Mouse (Mus musculus) embryonic facial prominence, embryonic 11.5 days (tissue): ENCODE measurements around the gene Pced1a. TPM values are rescaled to one million over a fixed set of nuclear protein-coding genes. Genes with fewer than 3 reads are reported as not detected.

Experiments
- ATAC-seq: fragments of 200-750 bp; cut with Nextera tagmentation; replicated peaks from 2 replicates; pipeline ENCODE4 v1.8.0; 2017; ENCODE audit warnings: low read depth; ENCODE audit not compliant: insufficient number of reproducible peaks, low FRiP score, low TSS enrichment
- DNase-seq: peaks from one replicate; pipeline ENCODE4 v3.0.0-alpha.2; 2015; ENCODE audit warnings: low spot score
- H3K27ac ChIP-seq: fragments of 300-500 bp; sonication (generic); replicated peaks from 2 replicates; pipeline ENCODE4 v1.5.1; 2014; ENCODE audit warnings: mild to moderate bottlenecking, low read depth, low read length, control low read depth
- H3K27me3 ChIP-seq: fragments of 300-500 bp; sonication (generic); 2 replicates; pipeline ENCODE4 v1.6.1; 2014; ENCODE audit warnings: mild to moderate bottlenecking, low read length, moderate library complexity, mixed read lengths; ENCODE audit not compliant: control insufficient read depth, insufficient read depth
- H3K36me3 ChIP-seq: fragments of 300-500 bp; sonication (generic); replicated peaks from 2 replicates; pipeline ENCODE4 v1.6.1; 2014; ENCODE audit warnings: low read depth, mild to moderate bottlenecking, low read length, moderate library complexity, mixed read lengths; ENCODE audit not compliant: control insufficient read depth, insufficient read depth
- H3K4me1 ChIP-seq: fragments of 300-500 bp; sonication (generic); 2 replicates; pipeline ENCODE4 v1.6.1; 2014; ENCODE audit warnings: low read length, mixed read lengths; ENCODE audit not compliant: control insufficient read depth, insufficient read depth
- H3K4me2 ChIP-seq: fragments of 300-500 bp; sonication (generic); 2 replicates; pipeline ENCODE4 v1.6.1; 2014; ENCODE audit warnings: low read depth, mild to moderate bottlenecking, control low read depth, low read length, moderate library complexity
- H3K4me3 ChIP-seq: fragments of 300-500 bp; sonication (generic); 2 replicates; pipeline ENCODE4 v1.5.1; 2014; ENCODE audit warnings: low read depth, low read length, control low read depth
- H3K9ac ChIP-seq: fragments of 300-500 bp; sonication (generic); replicated peaks from 2 replicates; pipeline ENCODE4 v1.6.1; 2014; ENCODE audit warnings: mild to moderate bottlenecking, control low read depth, low read length
- H3K9me3 ChIP-seq: fragments of 300-500 bp; sonication (generic); replicated peaks from 2 replicates; pipeline ENCODE4 v1.6.1; 2016; ENCODE audit warnings: mild to moderate bottlenecking, low read length, inconsistent platforms, mixed read lengths; ENCODE audit not compliant: control insufficient read depth
- WGBS: fragments of 180-500 bp; shearing (Covaris S2); extraction: QIAGEN DNeasy Blood & Tissue Kit; methylation state at CpG from one replicate; pipeline ENCODE4 v1.1.7; 2014; 5-methylcytosine and 5-hydroxymethylcytosine counted together
- polyA plus RNA-seq: library from polyadenylated mRNA; unstranded; fragments of >200 nt; fragmentation: Nextera tagmentation; extraction: Ambion mirVana; gene quantifications from 2 replicates; pipeline ENCODE4 v1.2.1, GENCODE M21; 2014

The Pced1a gene
- polyA plus RNA-seq, result 10.0 and 10.3 TPM in 2 replicates

DNA sequence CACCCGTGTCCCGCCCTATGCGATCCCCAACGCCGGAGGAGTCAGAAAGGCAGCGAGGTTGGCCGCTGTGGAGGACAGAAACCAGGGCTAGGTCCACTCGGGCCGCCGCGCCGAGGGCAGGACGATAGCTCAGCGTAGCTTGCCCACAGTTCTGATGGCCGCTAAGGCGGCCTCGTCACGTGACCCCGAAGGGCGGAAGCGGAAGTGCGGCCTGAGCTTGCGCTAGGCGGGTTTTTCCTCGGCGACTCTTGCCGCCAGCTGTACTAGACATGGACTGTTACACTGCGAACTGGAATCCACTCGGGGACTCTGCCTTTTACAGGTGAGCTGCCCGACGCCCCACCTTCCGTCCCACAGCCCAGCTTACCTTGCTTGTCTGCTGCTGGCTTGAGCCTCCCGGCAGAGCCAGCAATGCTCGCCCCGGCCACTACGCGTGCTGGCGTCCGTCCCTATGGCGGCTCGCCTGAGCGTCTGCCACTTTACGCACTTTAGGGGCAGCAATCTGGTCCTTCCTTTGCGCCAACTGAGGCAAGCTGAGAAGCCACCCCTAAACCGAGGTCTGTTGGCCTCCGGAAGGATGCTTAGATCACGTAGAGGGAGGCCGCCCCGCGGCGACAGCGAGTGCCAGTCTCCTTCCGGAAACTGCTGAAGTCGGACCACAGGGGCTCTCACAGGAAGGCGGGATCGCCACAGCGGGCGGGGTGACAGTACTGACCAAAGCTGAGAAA is at the start of gene Pced1a, which contains the start of gene Vps16:
Gene Pced1a, minus strand, starts transcription at position 576 of the 728 bp plus-strand sequence.
Gene Vps16, plus strand, starts transcription at position 214 of the 728 bp plus-strand sequence.
- DNase-seq, result peak; percentile 96
- Histone ChIP-seq H3K4me3 (peak within 1 kb of the TSS; percentile 74), H3K9me3 (no peaks in the 10 kb centered on the region), H3K36me3 (0 out of 2 replicates have a peak, but pooled peaks cover 2% of the 10 kb centered on the region), H3K27me3 (no peaks in the 10 kb centered on the region), H3K4me2 (peak within 1 kb of the TSS; percentile 88), H3K4me1 (no peaks in the 10 kb centered on the region), H3K9ac (peak within 1 kb of the TSS; percentile 75), H3K27ac (peak within 1 kb of the TSS; percentile 77)
- WGBS, result under 1% methylated on average over 58 of the region's 58 CpGs
- peak; percentile 93 for ATAC-seq

DNA sequence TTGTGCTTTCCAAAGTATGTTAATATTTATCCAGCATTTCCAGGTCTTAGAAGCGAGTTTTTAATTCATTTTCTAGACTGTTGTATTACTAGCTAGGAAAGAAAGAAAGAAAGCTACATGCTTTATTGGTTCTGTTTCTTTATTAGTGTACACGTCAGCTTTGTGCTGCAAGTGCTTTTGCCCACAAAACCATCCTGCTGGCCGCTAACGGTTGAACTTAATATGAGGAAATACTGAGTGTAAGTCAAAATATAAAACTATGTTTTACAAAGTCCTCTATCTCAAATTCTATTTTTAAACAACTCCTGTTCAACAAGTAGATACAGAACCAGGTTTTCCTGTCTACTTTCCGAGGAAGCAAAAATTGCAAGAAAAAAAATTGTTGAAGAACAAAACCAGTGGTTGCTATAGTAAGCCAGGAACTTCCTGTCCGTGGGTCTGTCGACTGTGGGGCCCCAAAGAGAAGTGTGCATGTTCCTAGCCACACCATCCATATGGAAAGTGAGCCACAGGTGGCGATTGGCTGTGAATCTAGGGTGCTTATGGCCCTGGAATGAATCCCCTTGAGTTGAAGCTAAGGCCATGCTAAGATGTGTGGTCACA is 48.5 kb upstream of the Pced1a start:
- Histone ChIP-seq H3K27me3 (no peaks in the 10 kb centered on the region), H3K27ac (no peak overlapping the region), H3K9ac (no peak overlapping the region), H3K36me3 (no peaks in the 10 kb centered on the region), H3K9me3 (no peaks in the 10 kb centered on the region), H3K4me2 (no peak overlapping the region), H3K4me1 (no peaks in the 10 kb centered on the region), H3K4me3 (no peak overlapping the region)
- 83% methylated on average over 8 of the region's 8 CpGs for WGBS
- DNase-seq (no peak), ATAC-seq (no peak)

DNA sequence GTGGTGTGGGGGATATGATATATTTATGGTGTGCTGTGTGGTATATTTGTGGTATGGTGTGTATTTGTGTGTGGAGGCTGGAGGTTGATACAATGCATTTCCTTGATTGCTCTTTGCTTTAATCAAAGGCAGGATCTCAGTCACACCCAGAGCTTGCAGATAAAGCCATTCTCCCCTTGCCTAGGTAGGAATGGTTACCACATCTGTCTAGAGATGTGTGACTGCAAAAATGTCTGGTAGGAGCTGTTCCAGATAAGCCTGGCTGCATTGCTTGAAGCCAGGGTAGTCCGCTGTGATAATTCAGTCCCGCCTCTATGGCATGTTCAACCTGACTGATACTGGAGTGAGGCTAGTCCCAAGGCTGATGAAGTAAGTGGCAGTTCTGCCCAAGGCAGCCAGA is 45.4 kb upstream of the Pced1a start:
- Histone ChIP-seq H3K9ac (no peak overlapping the region), H3K27ac (no peak overlapping the region), H3K36me3 (no peaks in the 10 kb centered on the region), H3K4me2 (no peak overlapping the region), H3K4me3 (no peak overlapping the region), H3K27me3 (no peaks in the 10 kb centered on the region), H3K9me3 (no peaks in the 10 kb centered on the region), H3K4me1 (no peaks in the 10 kb centered on the region)
- 82% methylated on average over 2 of the region's 2 CpGs for WGBS
- DNase-seq, result no peak
- no peak for ATAC-seq

DNA sequence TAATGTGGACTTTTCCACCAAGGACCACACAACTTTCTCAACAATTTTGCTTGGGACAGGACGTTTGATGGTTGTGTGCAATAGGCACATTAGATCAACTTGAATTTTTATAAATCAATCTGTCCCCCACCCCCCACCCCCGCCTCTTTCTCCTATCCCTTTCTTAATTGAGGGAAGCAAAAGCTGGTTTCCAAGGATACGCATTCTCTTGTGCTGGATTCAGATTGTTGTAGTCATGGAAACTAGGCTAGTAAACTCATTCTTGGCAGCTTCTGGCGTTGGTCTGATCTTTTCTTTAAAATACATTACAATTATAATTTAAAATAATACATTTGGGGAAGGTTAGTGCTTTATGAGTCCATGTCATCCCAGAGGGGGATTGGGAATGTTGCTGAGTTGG is 44.9 kb upstream of the Pced1a start:
- 69% methylated on average over 4 of the region's 4 CpGs for WGBS
- no peaks in the 10 kb centered on the region for H3K36me3 ChIP-seq
- peak; percentile 30 for DNase-seq
- H3K27ac ChIP-seq, result no peak overlapping the region
- no peaks in the 10 kb centered on the region for H3K27me3 ChIP-seq
- no peak overlapping the region for H3K9ac ChIP-seq
- no peak overlapping the region for H3K4me3 ChIP-seq
- no peaks in the 10 kb centered on the region for H3K4me1 ChIP-seq
- no peak overlapping the region for H3K4me2 ChIP-seq
- no peaks in the 10 kb centered on the region for H3K9me3 ChIP-seq
- ATAC-seq, result no peak

DNA sequence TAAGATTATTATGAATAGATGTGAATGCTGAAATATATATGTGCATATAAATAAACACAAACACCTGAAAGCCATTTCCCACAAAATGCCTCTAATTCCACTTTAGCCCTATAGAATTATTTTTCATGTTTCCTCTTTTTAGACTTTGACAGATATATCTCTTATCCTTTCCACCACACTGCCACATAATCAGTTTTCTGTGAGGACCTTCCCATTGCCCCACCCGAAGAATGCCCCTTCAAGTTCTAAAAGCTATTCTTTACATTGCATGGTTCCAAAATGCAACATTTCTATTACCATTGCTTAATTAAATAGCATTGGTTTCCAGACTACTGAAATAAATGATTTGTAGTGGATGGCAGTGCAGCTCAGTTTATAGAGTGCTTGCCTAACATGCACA is 41.9 kb upstream of the Pced1a start:
- no peaks in the 10 kb centered on the region for H3K9me3 ChIP-seq
- no peak overlapping the region for H3K27ac ChIP-seq
- H3K4me2 ChIP-seq, result no peak overlapping the region
- no peaks in the 10 kb centered on the region for H3K36me3 ChIP-seq
- no peak for DNase-seq
- no peaks in the 10 kb centered on the region for H3K4me1 ChIP-seq
- H3K27me3 ChIP-seq, result no peaks in the 10 kb centered on the region
- no peak for ATAC-seq
- WGBS, result 81% methylated on average over 1 of the region's 1 CpGs
- no peak overlapping the region for H3K4me3 ChIP-seq
- no peak overlapping the region for H3K9ac ChIP-seq

DNA sequence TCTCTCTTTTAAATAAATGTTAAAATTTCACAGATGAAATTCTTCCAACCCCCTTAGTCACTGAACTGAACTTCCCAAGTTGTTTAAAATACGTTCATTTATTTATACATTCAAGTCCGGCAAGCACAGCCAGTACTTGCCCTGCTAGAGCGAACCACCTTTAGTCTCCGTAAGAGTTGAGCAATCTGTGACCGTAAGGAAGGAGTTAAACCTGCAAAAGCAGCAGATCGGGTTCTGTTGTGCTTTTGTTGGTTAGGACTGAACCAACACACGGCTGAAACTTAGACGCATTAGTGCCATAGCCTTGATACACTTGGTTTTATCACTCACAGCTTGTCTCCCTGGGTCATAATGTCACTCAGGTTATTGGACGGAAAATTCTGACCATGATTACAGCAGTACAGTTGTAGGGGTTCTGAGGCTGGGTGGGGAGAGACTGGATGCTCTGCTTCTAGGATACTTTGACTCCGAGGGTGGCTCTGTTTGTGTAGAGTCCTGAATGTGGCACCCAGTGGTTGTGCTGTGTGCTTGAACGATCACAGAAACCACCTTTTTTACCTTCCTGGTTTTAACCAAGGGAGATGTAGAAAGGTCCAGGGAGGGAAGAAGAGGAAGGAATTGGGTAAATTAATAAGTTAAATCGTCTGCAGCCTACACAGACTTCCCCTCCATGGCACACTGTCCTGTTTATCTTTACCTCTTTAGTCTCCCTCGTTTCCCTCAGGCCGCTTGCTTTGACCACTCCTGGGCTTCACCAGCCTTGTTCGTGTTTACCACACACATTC is 37.0 kb upstream of the Pced1a start:
- 61% methylated on average over 15 of the region's 15 CpGs for WGBS
- ATAC-seq, result no peak
- Histone ChIP-seq H3K9ac (no peak overlapping the region), H3K4me3 (no peak overlapping the region), H3K4me1 (no peaks in the 10 kb centered on the region), H3K36me3 (no peaks in the 10 kb centered on the region), H3K4me2 (no peak overlapping the region), H3K27me3 (no peaks in the 10 kb centered on the region), H3K9me3 (no peaks in the 10 kb centered on the region), H3K27ac (no peak overlapping the region)
- peak; percentile 6 for DNase-seq

DNA sequence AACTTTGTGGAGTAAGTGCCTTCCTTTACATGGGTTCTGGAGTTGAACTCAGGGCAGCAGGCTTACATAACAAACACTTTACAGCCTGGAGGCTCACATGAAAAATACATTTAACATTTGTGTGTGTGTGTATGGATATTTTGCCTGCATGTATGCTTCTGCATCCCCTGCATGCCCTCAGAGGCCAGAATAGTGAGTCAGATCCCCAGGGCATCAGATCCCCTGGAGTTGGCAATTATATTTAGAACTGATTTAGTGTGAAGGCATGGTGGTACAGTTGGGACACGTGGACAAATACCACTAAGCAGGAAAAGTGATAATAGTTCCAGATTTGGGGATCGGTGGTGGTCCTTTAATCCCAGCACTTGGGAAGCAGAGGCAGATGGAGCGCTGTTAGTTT is 35.1 kb upstream of the Pced1a start:
- Histone ChIP-seq H3K9me3 (no peaks in the 10 kb centered on the region), H3K9ac (no peak overlapping the region), H3K27me3 (no peaks in the 10 kb centered on the region), H3K4me3 (no peak overlapping the region), H3K27ac (no peak overlapping the region), H3K4me1 (no peaks in the 10 kb centered on the region), H3K36me3 (no peaks in the 10 kb centered on the region), H3K4me2 (no peak overlapping the region)
- WGBS, result 87% methylated on average over 3 of the region's 3 CpGs
- DNase-seq (no peak), ATAC-seq (no peak)

DNA sequence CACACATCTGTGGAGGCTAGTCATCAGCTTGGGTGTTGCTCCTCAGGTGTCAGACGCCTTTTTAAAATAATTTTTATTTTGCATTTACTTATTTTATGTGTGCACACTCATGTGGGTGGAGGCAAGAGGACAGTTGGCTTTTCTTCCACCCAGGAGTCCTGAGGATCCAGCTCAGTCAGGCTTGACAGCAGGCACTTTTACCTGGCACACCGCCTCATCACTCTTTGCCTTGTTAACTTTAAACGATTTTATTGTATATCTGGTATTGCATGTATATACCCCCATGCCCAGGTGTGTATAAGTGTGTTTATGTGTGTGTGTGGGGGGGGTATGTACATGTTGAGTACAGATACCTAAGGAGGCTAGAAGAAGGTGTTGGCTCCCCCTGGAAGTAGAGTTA is 33.4 kb upstream of the Pced1a start:
- Histone ChIP-seq H3K9me3 (no peaks in the 10 kb centered on the region), H3K27me3 (no peaks in the 10 kb centered on the region), H3K4me1 (no peaks in the 10 kb centered on the region), H3K9ac (no peak overlapping the region), H3K4me3 (no peak overlapping the region), H3K36me3 (no peaks in the 10 kb centered on the region), H3K4me2 (no peak overlapping the region), H3K27ac (no peak overlapping the region)
- no peak for ATAC-seq
- WGBS, result 87% methylated on average over 3 of the region's 3 CpGs
- no peak for DNase-seq
